Mouse (Mus musculus) layer of hippocampus, postnatal 25 days (tissue): Measurements from ENCODE around the gene Kcnh1. TPM values are rescaled to one million over a fixed set of nuclear protein-coding genes. Genes with fewer than 3 reads are reported as not detected.

Experiments used
- DNase-seq, 2 experiments: peaks; one replicate each; pipeline ENCODE4 v3.0.0; 2022; ENCODE audit warnings: mixed read lengths in 2 of 2, low spot score in 1 of 2; ENCODE audit errors: extremely low spot score in 1 of 2
- total RNA-seq, 2 experiments: library from RNA; stranded (reverse); gene quantifications; 2 replicates each; pipeline ENCODE4 v1.2.3; 2021

Gene Kcnh1
- total RNA-seq, 2 experiments from 2014 or later = 33.3 to 35.7 TPM

DNA sequence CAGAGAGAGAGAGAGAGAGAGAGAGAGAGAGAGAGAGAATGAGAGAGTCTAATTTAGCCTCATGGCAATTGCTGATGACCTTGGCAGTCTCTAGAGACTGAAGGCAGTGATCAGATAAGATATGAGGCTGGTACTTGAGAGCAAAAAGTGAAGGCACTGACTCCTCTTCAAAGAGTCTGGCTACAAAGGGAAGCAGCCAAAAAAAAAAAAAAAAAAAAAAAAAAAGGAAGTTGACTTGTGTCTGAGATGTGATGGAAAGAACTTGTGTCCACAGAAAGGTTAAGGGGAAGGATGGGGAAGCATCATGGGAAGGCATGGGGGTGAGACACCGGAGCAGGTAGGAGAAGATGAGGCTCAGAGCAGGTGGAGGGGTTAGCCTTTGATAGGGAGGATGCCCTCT, 75.1 kb downstream of the Kcnh1 start:
- DNase-seq = no peak

- no peak for DNase-seq
These were observed 76.4 kb downstream of the Kcnh1 start for GRCm38 (mm10) chr1:192266956-192267355.

DNA sequence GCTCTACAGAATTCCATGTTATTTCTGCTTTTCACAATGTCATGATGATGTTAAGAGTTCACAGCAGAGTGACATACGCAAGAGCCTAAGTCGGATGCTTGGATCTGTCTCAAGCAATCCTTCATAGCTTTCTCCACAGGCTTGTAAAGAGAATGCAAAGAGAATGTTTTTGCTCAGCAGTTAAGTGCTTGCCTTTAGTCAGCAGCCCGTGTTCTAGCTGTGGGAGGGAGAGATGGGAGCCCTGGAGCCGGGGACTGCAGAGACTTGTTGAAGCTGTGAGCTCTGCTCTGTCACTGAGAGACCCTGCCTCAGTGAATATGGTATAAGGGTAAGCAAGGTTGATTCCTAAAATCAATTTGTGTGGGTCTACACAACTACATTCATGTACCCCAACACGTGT, 78.3 kb downstream of the Kcnh1 start:
- no peak for DNase-seq

- no peak for DNase-seq
These were observed 79.3 kb downstream of the Kcnh1 start for GRCm38 (mm10) chr1:192269911-192270310.

DNA sequence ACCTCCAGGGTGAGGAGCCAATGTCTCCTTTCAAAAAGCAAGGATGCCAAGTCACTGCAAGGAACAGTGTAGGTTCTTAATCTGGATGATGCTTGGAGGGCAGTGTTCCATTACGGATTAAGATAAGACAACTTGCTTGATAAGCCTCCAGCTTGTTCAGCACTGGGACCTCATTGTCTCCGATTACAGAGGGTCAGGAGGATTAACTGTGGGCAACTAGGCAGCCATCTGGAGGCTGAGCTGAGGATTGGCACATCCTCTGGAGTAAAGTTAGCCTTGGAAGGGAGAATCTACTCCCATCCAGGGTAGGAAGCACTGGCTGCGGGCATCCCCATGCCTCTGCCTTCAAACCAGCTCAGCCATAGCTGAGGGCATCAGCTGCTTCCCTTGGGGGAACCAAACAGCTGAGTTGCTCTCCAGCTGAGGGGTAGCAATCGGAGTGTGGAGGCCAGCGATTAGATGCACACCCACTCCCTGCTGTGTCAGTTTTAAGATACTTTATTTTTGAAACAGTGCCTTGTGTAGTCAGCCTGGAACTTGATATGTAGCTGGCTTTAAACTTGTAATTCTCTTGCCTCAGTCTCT, 87.3 kb downstream of the Kcnh1 start:
- no peak for DNase-seq

GRCm38 (mm10) chr1:192284340-192284739, 93.8 kb downstream of the Kcnh1 start:
- DNase-seq = no peak

GRCm38 (mm10) chr1:192284950-192285349, 94.4 kb downstream of the Kcnh1 start:
- no peak for DNase-seq

GRCm38 (mm10) chr1:192288456-192288855, 97.9 kb downstream of the Kcnh1 start:
- no peak for DNase-seq

DNA sequence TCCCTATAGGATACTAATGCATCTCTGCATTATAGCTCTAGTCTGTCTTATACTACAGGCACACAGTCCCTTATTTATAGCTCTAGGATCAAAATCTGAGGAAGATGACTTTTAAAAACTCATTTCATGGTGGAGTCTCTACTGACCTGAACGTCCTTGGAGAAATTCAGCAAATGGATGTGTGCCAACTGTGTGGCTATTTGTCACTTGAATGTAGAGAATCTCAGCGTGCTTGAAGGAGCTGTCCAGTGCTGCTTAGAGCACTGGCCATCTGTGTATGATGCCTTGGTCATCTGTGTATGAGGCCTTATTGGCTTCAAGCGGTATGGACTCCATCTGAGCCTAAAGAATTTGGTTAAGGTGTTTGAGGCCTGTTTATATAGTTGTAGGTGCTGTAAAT, 100.7 kb downstream of the Kcnh1 start:
- DNase-seq = no peak

DNA sequence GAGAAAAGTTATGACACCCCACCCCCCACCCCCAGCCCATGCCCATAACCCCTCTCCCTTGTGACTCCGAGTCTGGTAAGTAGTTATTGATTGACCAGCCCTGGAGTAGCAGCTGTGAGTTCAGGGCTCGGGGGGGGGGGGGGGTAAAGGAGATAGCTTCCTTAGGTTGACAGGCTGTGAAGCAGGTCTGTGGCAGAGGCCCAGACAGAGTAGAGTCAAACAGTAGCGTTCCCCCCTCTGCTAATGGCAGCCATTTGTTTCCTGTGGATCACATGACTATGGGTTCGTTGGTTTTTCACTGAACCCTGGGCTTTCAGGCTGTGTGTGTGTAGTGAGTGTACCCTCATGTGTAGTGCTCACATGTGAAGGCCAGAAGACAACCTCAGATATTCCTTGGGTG, 102.8 kb downstream of the Kcnh1 start:
- no peak for DNase-seq

DNA sequence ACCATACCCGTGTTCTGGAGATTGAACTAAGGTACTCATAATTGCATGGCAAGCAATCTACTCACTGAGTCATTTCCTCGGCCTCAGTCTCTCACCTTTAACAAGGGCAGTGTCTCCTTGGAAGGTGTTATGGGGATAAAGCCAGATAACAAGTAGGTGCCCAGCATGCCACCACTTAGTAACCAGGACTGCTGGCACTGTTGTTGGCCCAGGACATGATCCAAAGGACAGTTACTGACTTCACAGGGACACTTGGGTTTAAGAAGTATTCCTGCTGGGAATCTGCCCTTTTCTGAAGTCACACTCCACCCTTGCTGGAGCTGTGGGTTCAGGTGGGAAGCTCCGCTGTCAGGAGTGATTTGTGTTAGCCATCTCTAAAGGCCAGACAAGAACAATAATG, 103.3 kb downstream of the Kcnh1 start:
- no peak for DNase-seq

- no peak for DNase-seq
These were observed 104.8 kb downstream of the Kcnh1 start for GRCm38 (mm10) chr1:192295243-192295860.

DNA sequence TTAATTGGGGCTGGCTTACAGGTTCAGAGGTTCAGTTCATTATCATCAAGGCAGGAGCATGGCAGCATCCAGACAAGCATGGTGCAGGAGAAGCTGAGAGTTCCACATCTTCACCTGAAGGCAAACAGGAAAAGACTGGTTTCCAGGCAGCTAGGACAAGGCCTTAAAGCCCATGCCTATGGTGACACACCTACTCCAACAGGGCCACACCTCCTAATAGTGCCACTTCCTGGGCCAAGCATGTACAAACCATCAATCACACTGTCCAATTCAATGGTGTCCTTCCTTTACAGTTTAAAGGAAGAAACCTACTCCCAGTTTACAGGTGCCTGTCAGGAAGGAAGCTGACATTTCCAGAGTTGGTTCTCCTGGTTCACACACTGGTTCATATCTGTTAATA, 105.3 kb downstream of the Kcnh1 start:
- DNase-seq = no peak

GRCm38 (mm10) chr1:192297481-192298128, 107.0 kb downstream of the Kcnh1 start:
- DNase-seq = no peak

DNA sequence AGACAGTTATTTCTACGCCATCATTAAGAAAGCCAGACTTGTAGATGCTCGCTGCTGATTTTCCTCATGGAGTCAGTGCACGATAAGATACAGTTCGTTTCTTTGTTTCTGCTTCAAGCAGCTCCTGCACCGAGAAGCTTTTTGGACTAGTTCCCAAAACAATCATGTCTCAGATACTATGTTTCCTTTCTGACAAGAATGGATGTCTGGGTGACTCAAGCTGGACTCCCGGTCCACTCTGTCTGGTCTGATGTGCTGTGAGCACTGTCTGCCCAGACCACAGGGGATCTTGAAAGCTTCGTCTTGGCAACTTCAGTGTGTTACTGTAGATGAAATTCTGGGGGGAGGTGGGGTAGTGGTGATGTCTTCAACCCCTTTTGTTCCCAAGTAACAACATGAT, 109.8 kb downstream of the Kcnh1 start:
- no peak for DNase-seq

- no peak for DNase-seq
These were observed 113.0 kb downstream of the Kcnh1 start for GRCm38 (mm10) chr1:192303615-192304014.

DNA sequence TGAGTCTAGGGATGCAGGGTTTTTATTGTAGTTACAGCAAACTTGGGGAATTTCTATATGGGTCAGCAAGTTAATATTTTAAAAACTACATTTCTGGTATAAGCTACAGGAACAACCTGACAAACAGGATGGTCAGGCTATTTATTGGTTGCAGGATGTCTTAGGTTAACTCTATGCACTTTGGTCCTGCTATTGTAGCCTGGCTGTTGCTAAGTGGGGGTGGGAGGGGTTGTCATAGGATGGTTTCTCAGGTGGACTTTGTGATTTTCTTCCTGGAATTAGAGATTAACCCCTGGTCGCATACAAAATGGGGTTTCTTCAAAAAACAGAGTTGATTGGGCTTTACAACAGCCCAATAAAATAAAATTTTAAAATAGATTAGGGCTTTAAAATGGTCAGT, 114.6 kb downstream of the Kcnh1 start:
- no peak for DNase-seq

- no peak for DNase-seq
These were observed 116.5 kb downstream of the Kcnh1 start for GRCm38 (mm10) chr1:192307055-192307454.

GRCm38 (mm10) chr1:192311298-192311697, 120.7 kb downstream of the Kcnh1 start:
- DNase-seq = no peak

GRCm38 (mm10) chr1:192311851-192312438, 121.4 kb downstream of the Kcnh1 start:
- no peak for DNase-seq

DNA sequence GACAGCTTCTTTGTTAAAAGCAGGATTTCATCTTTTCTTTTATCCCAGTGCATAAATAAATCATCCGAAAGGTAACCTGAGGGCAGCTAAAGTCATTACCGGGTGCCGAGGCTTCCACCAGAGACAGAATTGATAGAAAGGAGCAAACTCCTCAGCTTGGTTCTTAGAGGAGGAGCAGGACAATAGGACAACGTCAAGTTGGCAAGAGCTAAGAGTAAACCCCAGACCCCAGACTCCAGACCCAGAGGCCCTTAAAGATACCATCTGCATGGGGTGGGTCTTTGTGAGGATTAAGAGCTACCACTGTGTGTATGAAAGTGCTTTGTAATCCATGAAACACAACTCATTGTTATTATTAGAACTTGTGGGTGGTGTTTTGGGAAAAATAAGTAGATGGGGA, 121.9 kb downstream of the Kcnh1 start:
- no peak for DNase-seq

- no peak for DNase-seq
These were observed 122.4 kb downstream of the Kcnh1 start for GRCm38 (mm10) chr1:192312998-192313397.
